16 mouse cellular contexts compared by ENCODE assay signal in genomic region chr10:110085903-110086302, GRCm38 (mm10).
DNase-seq lines count a peak whose midpoint lies in the region; ATAC-seq and TF ChIP-seq lines count a peak whose summit lies in the region.
"Had no signal": no experiment of that assay in that cellular context is flagged by ENCODE, and none has a peak within 500 bp of the region (broad histone marks: within the 10 kb centered on the region; RNA-seq: fewer than 3 reads in every experiment).

No protein-coding gene starts in this region.

- no peak for DNase-seq in hindbrain, postnatal 0 days (ENCODE audit: low spot score)
- DNase-seq in A20 (ENCODE audit: low read depth, low spot score) (peak; percentile 4), R1 (ENCODE audit: low read depth, low spot score) (peak; percentile 5)
- DNase-seq in urinary bladder, postnatal 25 days (ENCODE audit: low spot score), result no peak
- DNase-seq in ovary, postnatal 10 days (ENCODE audit: low spot score), result no peak
- DNase-seq: adrenal gland, adult 8-10 months had no signal

- no peak overlapping the region for H3K4me2 ChIP-seq in hindbrain, postnatal 0 days (ENCODE audit: low read depth, low read length)
- H3K4me2 ChIP-seq in hindbrain, embryonic 16.5 days (ENCODE audit: low read length), result no peak overlapping the region
- H3K4me2 ChIP-seq: embryonic facial prominence, embryonic 12.5 days; forebrain, embryonic 12.5 days; heart, embryonic 15.5 days; liver, embryonic 15.5 days; lung, embryonic 15.5 days; midbrain, embryonic 15.5 days; neural tube, embryonic 12.5 days had no signal

- WGBS in hindbrain, postnatal 0 days, result 79% methylated on average over 1 of the region's 1 CpGs
- WGBS in hindbrain, embryonic 16.5 days, result 79% methylated on average over 1 of the region's 1 CpGs

- no peaks in the 10 kb centered on the region for H3K4me1 ChIP-seq in hindbrain, postnatal 0 days (ENCODE audit: insufficient read depth, low read length)
- no peaks in the 10 kb centered on the region for H3K4me1 ChIP-seq in hindbrain, embryonic 16.5 days (ENCODE audit: control insufficient read depth, insufficient read depth, low read depth, low read length)
- H3K4me1 ChIP-seq: embryonic facial prominence, embryonic 12.5 days; forebrain, embryonic 12.5 days; heart, embryonic 15.5 days; liver, embryonic 15.5 days; lung, embryonic 15.5 days; midbrain, embryonic 15.5 days; neural tube, embryonic 12.5 days had no signal

- TF ChIP-seq CTCF in hindbrain, postnatal 0 days (IDR thresholded peaks at IDR 0.05; ENCODE audit: low read depth), result peak; percentile 7; the same call in 1 of the 2 replicates

- no peak overlapping the region for H3K4me3 ChIP-seq in hindbrain, postnatal 0 days (ENCODE audit: low read length)
- no peak overlapping the region for H3K4me3 ChIP-seq in hindbrain, embryonic 16.5 days (ENCODE audit: low read length)
- H3K4me3 ChIP-seq: embryonic facial prominence, embryonic 12.5 days; forebrain, embryonic 12.5 days; gastrocnemius, adult 2 months; heart, embryonic 15.5 days; liver, embryonic 15.5 days; lung, embryonic 15.5 days; midbrain, embryonic 15.5 days; neural tube, embryonic 12.5 days had no signal

- no peaks in the 10 kb centered on the region for H3K27me3 ChIP-seq in hindbrain, postnatal 0 days (ENCODE audit: insufficient read depth, low read length)
- H3K27me3 ChIP-seq in hindbrain, embryonic 16.5 days (replicated peaks; ENCODE audit: control insufficient read depth, insufficient read depth, low read length), result no peaks in the 10 kb centered on the region
- H3K27me3 ChIP-seq: embryonic facial prominence, embryonic 12.5 days; forebrain, embryonic 12.5 days; heart, embryonic 15.5 days; liver, embryonic 15.5 days; lung, embryonic 15.5 days; midbrain, embryonic 15.5 days; neural tube, embryonic 12.5 days had no signal

- no peak overlapping the region for H3K9ac ChIP-seq in hindbrain, postnatal 0 days (replicated peaks; ENCODE audit: low read length)
- H3K9ac ChIP-seq in hindbrain, embryonic 16.5 days (ENCODE audit: low read depth, low read length), result no peak overlapping the region
- H3K9ac ChIP-seq: embryonic facial prominence, embryonic 12.5 days; forebrain, embryonic 12.5 days; heart, embryonic 15.5 days; liver, embryonic 15.5 days; lung, embryonic 15.5 days; midbrain, embryonic 15.5 days; neural tube, embryonic 12.5 days had no signal

- no peak overlapping the region for H3K27ac ChIP-seq in hindbrain, postnatal 0 days
- no peak overlapping the region for H3K27ac ChIP-seq in hindbrain, embryonic 16.5 days (ENCODE audit: low read depth, low read length)
- H3K27ac ChIP-seq: embryonic facial prominence, embryonic 12.5 days; forebrain, embryonic 12.5 days; gastrocnemius, adult 2 months; heart, embryonic 15.5 days; liver, embryonic 15.5 days; lung, embryonic 15.5 days; midbrain, embryonic 15.5 days; neural tube, embryonic 12.5 days had no signal

- no peaks in the 10 kb centered on the region for H3K36me3 ChIP-seq in hindbrain, postnatal 0 days (ENCODE audit: insufficient read depth, low read length)
- no peaks in the 10 kb centered on the region for H3K36me3 ChIP-seq in hindbrain, embryonic 16.5 days (ENCODE audit: control insufficient read depth, insufficient read depth, low read length)
- H3K36me3 ChIP-seq: embryonic facial prominence, embryonic 12.5 days; forebrain, embryonic 12.5 days; heart, embryonic 15.5 days; liver, embryonic 15.5 days; lung, embryonic 15.5 days; midbrain, embryonic 15.5 days; neural tube, embryonic 12.5 days had no signal

- peak; percentile 45; the same call in 1 of the 2 replicates for ATAC-seq in hindbrain, postnatal 0 days
- ATAC-seq in hindbrain, embryonic 16.5 days, result no peak
- ATAC-seq in megakaryocyte, adult 5-6 weeks (ENCODE audit: poor library complexity, severe bottlenecking), result peak; percentile 43; the same call in 1 of the 2 replicates
- ATAC-seq: midbrain, embryonic 15.5 days had no signal

- H3K9me3 ChIP-seq in hindbrain, postnatal 0 days (ENCODE audit: low read length), result no peaks in the 10 kb centered on the region
- no peaks in the 10 kb centered on the region for H3K9me3 ChIP-seq in hindbrain, embryonic 16.5 days (ENCODE audit: control insufficient read depth, low read length)
- H3K9me3 ChIP-seq: embryonic facial prominence, embryonic 12.5 days; forebrain, embryonic 12.5 days; heart, embryonic 15.5 days; liver, embryonic 15.5 days; lung, embryonic 15.5 days; midbrain, embryonic 15.5 days; neural tube, embryonic 12.5 days had no signal

Comparison
In these comparisons a context has a peak if more than half of its experiments do, and no peak if none do; other contexts are left out.
1. DNase-seq: peak in A20 (single experiment) and R1 (single experiment); none in hindbrain, postnatal 0 days (single experiment), urinary bladder, postnatal 25 days (single experiment) and ovary, postnatal 10 days (single experiment).